Mouse (Mus musculus) hindbrain, embryonic 13.5 days (tissue): ENCODE data around the gene Ccdc134. TPM values are rescaled to one million over a fixed set of nuclear protein-coding genes. Genes with fewer than 3 reads are reported as not detected.
"Not testable (repeated sequence)": the region's sequence is repeated elsewhere in the genome, so short reads cannot be mapped to it uniquely, and the experiment has no call there.

ENCODE experiments used
- ATAC-seq: fragments of 200-750 bp; cut with Nextera tagmentation; 2 replicates; pipeline ENCODE4 v1.8.0; 2017; ENCODE audit warnings: moderate TSS enrichment; ENCODE audit not compliant: low FRiP score
- H3K27ac ChIP-seq: fragments of 300-500 bp; sonication (generic); 2 replicates; pipeline ENCODE4 v1.5.1; 2015; ENCODE audit warnings: inconsistent platforms, mild to moderate bottlenecking, moderate library complexity
- H3K27me3 ChIP-seq: fragments of 300-500 bp; sonication (generic); 2 replicates; pipeline ENCODE4 v1.6.1; 2015; ENCODE audit warnings: mild to moderate bottlenecking, inconsistent platforms
- H3K36me3 ChIP-seq: fragments of 300-500 bp; sonication (generic); 2 replicates; pipeline ENCODE4 v1.6.1; 2015; ENCODE audit warnings: mild to moderate bottlenecking, inconsistent platforms
- H3K4me1 ChIP-seq: fragments of 300-500 bp; sonication (generic); replicated peaks from 2 replicates; pipeline ENCODE4 v1.6.1; 2015; ENCODE audit warnings: inconsistent platforms
- H3K4me2 ChIP-seq: fragments of 300-500 bp; sonication (generic); 2 replicates; pipeline ENCODE4 v1.6.1; 2015; ENCODE audit warnings: inconsistent platforms, mild to moderate bottlenecking, moderate library complexity
- H3K4me3 ChIP-seq: fragments of 300-500 bp; sonication (generic); 2 replicates; pipeline ENCODE4 v1.5.1; 2015; ENCODE audit warnings: mild to moderate bottlenecking, inconsistent platforms
- H3K9ac ChIP-seq: fragments of 300-500 bp; sonication (generic); 2 replicates; pipeline ENCODE4 v1.6.1; 2015; ENCODE audit warnings: mild to moderate bottlenecking, inconsistent platforms
- H3K9me3 ChIP-seq: fragments of 300-500 bp; sonication (generic); 2 replicates; pipeline ENCODE4 v1.6.1; 2016; ENCODE audit warnings: inconsistent platforms
- WGBS: fragments of 180-500 bp; shearing (Covaris S2); methylation state at CpG from one replicate; pipeline ENCODE4 v1.1.7; 2015; 5-methylcytosine and 5-hydroxymethylcytosine counted together
- polyA plus RNA-seq: library from polyadenylated mRNA; unstranded; fragments of >200 nt; fragmentation: Nextera tagmentation; extraction: Ambion mirVana; gene quantifications from 2 replicates; pipeline ENCODE4 v1.2.1, GENCODE M21; 2015

Ccdc134 gene
- 13.0 and 14.8 TPM in 2 replicates for polyA plus RNA-seq

GRCm38 (mm10) chr15:82127426-82128374, at the start of gene Ccdc134:
Gene Ccdc134 (plus strand): TSS chr15:82127922.
- no peaks in the 10 kb centered on the region for H3K9me3 ChIP-seq
- peaks cover 16% of the 10 kb centered on the region for H3K4me1 ChIP-seq
- peaks cover 16% of the 10 kb centered on the region for H3K36me3 ChIP-seq
- peak within 1 kb of the TSS; percentile 89 for H3K4me2 ChIP-seq
- H3K9ac ChIP-seq: peak within 1 kb of the TSS; percentile 84
- H3K4me3 ChIP-seq: peak within 1 kb of the TSS; percentile 77
- peak within 1 kb of the TSS; percentile 81 for H3K27ac ChIP-seq
- ATAC-seq: peak; percentile 97
- H3K27me3 ChIP-seq: no peaks in the 10 kb centered on the region
- 1% methylated on average over 71 of the region's 74 CpGs for WGBS

- ATAC-seq: no peak
- H3K36me3 ChIP-seq: no peaks in the 10 kb centered on the region
- H3K27ac ChIP-seq: no peak overlapping the region
- H3K27me3 ChIP-seq: no peaks in the 10 kb centered on the region
- H3K9me3 ChIP-seq: no peaks in the 10 kb centered on the region
- H3K4me3 ChIP-seq: no peak overlapping the region
- 70% methylated on average over 10 of the region's 10 CpGs for WGBS
- no peaks in the 10 kb centered on the region for H3K4me1 ChIP-seq
- no peak overlapping the region for H3K9ac ChIP-seq
- no peak overlapping the region for H3K4me2 ChIP-seq
Observed at GRCm38 (mm10) chr15:82079883-82080282, 47.8 kb upstream of the Ccdc134 start.

GRCm38 (mm10) chr15:82081161-82081560, 46.6 kb upstream of the Ccdc134 start:
- H3K4me3 ChIP-seq: no peak overlapping the region
- WGBS: 37% methylated on average over 7 of the region's 7 CpGs
- no peak for ATAC-seq
- no peak overlapping the region for H3K4me2 ChIP-seq
- H3K9ac ChIP-seq: no peak overlapping the region
- peaks cover 3% of the 10 kb centered on the region; the same call in 1 of the 2 replicates for H3K27me3 ChIP-seq
- no peaks in the 10 kb centered on the region for H3K36me3 ChIP-seq
- H3K27ac ChIP-seq: no peak overlapping the region
- H3K9me3 ChIP-seq: no peaks in the 10 kb centered on the region
- no peaks in the 10 kb centered on the region for H3K4me1 ChIP-seq

- no peak overlapping the region for H3K9ac ChIP-seq
- H3K27ac ChIP-seq: no peak overlapping the region
- no peaks in the 10 kb centered on the region for H3K9me3 ChIP-seq
- no peak overlapping the region for H3K4me2 ChIP-seq
- ATAC-seq: no peak
- H3K27me3 ChIP-seq: peaks cover 7% of the 10 kb centered on the region; the same call in 1 of the 2 replicates
- H3K4me1 ChIP-seq: 0 out of 2 replicates have a peak, but pooled peaks cover 2% of the 10 kb centered on the region
- no peak overlapping the region for H3K4me3 ChIP-seq
- no peaks in the 10 kb centered on the region for H3K36me3 ChIP-seq
- WGBS: 84% methylated on average over 9 of the region's 9 CpGs
Observed at GRCm38 (mm10) chr15:82085606-82086005, 42.1 kb upstream of the Ccdc134 start.

GRCm38 (mm10) chr15:82086131-82086530, 41.6 kb upstream of the Ccdc134 start:
- H3K4me2 ChIP-seq: no peak overlapping the region
- no peak overlapping the region for H3K9ac ChIP-seq
- no peaks in the 10 kb centered on the region for H3K9me3 ChIP-seq
- no peak overlapping the region for H3K4me3 ChIP-seq
- H3K36me3 ChIP-seq: no peaks in the 10 kb centered on the region
- no peak for ATAC-seq
- H3K27me3 ChIP-seq: peaks cover 7% of the 10 kb centered on the region; the same call in 1 of the 2 replicates
- 0 out of 2 replicates have a peak, but pooled peaks cover 2% of the 10 kb centered on the region for H3K4me1 ChIP-seq
- WGBS: 81% methylated on average over 12 of the region's 12 CpGs
- H3K27ac ChIP-seq: no peak overlapping the region

GRCm38 (mm10) chr15:82087266-82087665, 40.5 kb upstream of the Ccdc134 start:
- Histone ChIP-seq H3K4me1 (0 out of 2 replicates have a peak, but pooled peaks cover 2% of the 10 kb centered on the region), H3K27ac (no peak overlapping the region), H3K4me2 (no peak overlapping the region), H3K36me3 (no peaks in the 10 kb centered on the region), H3K27me3 (peaks cover 7% of the 10 kb centered on the region; the same call in 1 of the 2 replicates), H3K9me3 (no peaks in the 10 kb centered on the region), H3K4me3 (no peak overlapping the region), H3K9ac (no peak overlapping the region)
- 9% methylated on average over 10 of the region's 10 CpGs for WGBS
- no peak for ATAC-seq

GRCm38 (mm10) chr15:82091061-82091460, 36.7 kb upstream of the Ccdc134 start:
- WGBS: 84% methylated on average over 7 of the region's 7 CpGs
- Histone ChIP-seq H3K27me3 (peaks cover 4% of the 10 kb centered on the region; the same call in 1 of the 2 replicates), H3K4me1 (0 out of 2 replicates have a peak, but pooled peaks cover 2% of the 10 kb centered on the region), H3K36me3 (no peaks in the 10 kb centered on the region), H3K9ac (no peak overlapping the region), H3K4me2 (no peak overlapping the region), H3K27ac (no peak overlapping the region), H3K9me3 (no peaks in the 10 kb centered on the region), H3K4me3 (no peak overlapping the region)
- no peak for ATAC-seq

GRCm38 (mm10) chr15:82106953-82107555, 20.7 kb upstream of the Ccdc134 start:
- Histone ChIP-seq H3K27ac (no peak overlapping the region), H3K9me3 (no peaks in the 10 kb centered on the region), H3K4me3 (no peak overlapping the region), H3K4me1 (no peaks in the 10 kb centered on the region), H3K4me2 (no peak overlapping the region), H3K36me3 (no peaks in the 10 kb centered on the region), H3K27me3 (0 out of 2 replicates have a peak, but pooled peaks cover 3% of the 10 kb centered on the region), H3K9ac (no peak overlapping the region)
- no peak for ATAC-seq
- WGBS: 18% methylated on average over 8 of the region's 8 CpGs

- H3K4me3 ChIP-seq: no peak overlapping the region
- no peaks in the 10 kb centered on the region for H3K9me3 ChIP-seq
- H3K36me3 ChIP-seq: no peaks in the 10 kb centered on the region
- 93% methylated on average over 8 of the region's 8 CpGs for whole genome bisulfite sequencing
- no peak overlapping the region for H3K9ac ChIP-seq
- H3K4me1 ChIP-seq: no peaks in the 10 kb centered on the region
- H3K27ac ChIP-seq: no peak overlapping the region
- ATAC-seq: no peak
- H3K4me2 ChIP-seq: no peak overlapping the region
- no peaks in the 10 kb centered on the region for H3K27me3 ChIP-seq
Observed at GRCm38 (mm10) chr15:82120544-82120943, 7.2 kb upstream of the Ccdc134 start.

- not testable (repeated sequence) for H3K9me3 ChIP-seq, ATAC-seq, H3K27ac ChIP-seq, H3K27me3 ChIP-seq
- H3K9ac ChIP-seq: 0 out of 2 replicates have a peak overlapping the region, but pooled peaks have one; percentile 84
- 75% methylated on average over 4 of the region's 4 CpGs for WGBS
- H3K4me2 ChIP-seq: peak overlapping the region; percentile 89
- H3K4me3 ChIP-seq: peak overlapping the region; percentile 77; the same call in 1 of the 2 replicates
- H3K4me1 ChIP-seq: peaks cover 16% of the 10 kb centered on the region
- H3K36me3 ChIP-seq: peaks cover 12% of the 10 kb centered on the region
Observed at GRCm38 (mm10) chr15:82126690-82127089, 1.0 kb upstream of the Ccdc134 start.

- peaks cover 16% of the 10 kb centered on the region for H3K4me1 ChIP-seq
- H3K9ac ChIP-seq: peak overlapping the region; percentile 84
- H3K4me3 ChIP-seq: peak overlapping the region; percentile 77
- no peaks in the 10 kb centered on the region for H3K27me3 ChIP-seq
- H3K36me3 ChIP-seq: peaks cover 16% of the 10 kb centered on the region
- H3K9me3 ChIP-seq: no peaks in the 10 kb centered on the region
- peak overlapping the region; percentile 81; the same call in 1 of the 2 replicates for H3K27ac ChIP-seq
- WGBS: 2% methylated on average over 5 of the region's 5 CpGs
- H3K4me2 ChIP-seq: peak overlapping the region; percentile 89
- no peak for ATAC-seq
Observed at GRCm38 (mm10) chr15:82128398-82128797, 676 bp downstream of the Ccdc134 start.

- no peak overlapping the region for H3K27ac ChIP-seq
- H3K36me3 ChIP-seq: peaks cover 16% of the 10 kb centered on the region
- peak overlapping the region; percentile 24; the same call in 1 of the 2 replicates for H3K9ac ChIP-seq
- no peaks in the 10 kb centered on the region for H3K27me3 ChIP-seq
- H3K4me3 ChIP-seq: no peak overlapping the region
- H3K4me1 ChIP-seq: peaks cover 16% of the 10 kb centered on the region
- H3K9me3 ChIP-seq: no peaks in the 10 kb centered on the region
- WGBS: 63% methylated on average over 7 of the region's 7 CpGs
- ATAC-seq: no peak
- no peak overlapping the region for H3K4me2 ChIP-seq
Observed at GRCm38 (mm10) chr15:82130599-82130998, 2.9 kb downstream of the Ccdc134 start.
